Mouse (Mus musculus) right cerebral cortex, postnatal 14 days (tissue): ENCODE data around the gene Cpsf6.

Experiments
- DNase-seq: peaks from one replicate; pipeline ENCODE4 v3.0.0; 2022

Gene Cpsf6

GRCm38 (mm10) chr10:117413562-117414527, 34.0 kb upstream of the Cpsf6 start:
- DNase-seq, result no peak

GRCm38 (mm10) chr10:117412474-117413057, 32.8 kb upstream of the Cpsf6 start:
- DNase-seq, result no peak

- no peak for DNase-seq
These were observed 32.1 kb upstream of the Cpsf6 start for GRCm38 (mm10) chr10:117411716-117412473.

GRCm38 (mm10) chr10:117411131-117411530, 31.3 kb upstream of the Cpsf6 start:
- DNase-seq, result no peak

- DNase-seq, result no peak
These were observed 30.8 kb upstream of the Cpsf6 start for GRCm38 (mm10) chr10:117410481-117411048.

- DNase-seq, result no peak
These were observed 29.8 kb upstream of the Cpsf6 start for GRCm38 (mm10) chr10:117409373-117410354.

GRCm38 (mm10) chr10:117408545-117409372, 28.9 kb upstream of the Cpsf6 start:
- no peak for DNase-seq

GRCm38 (mm10) chr10:117407734-117408288, 28.0 kb upstream of the Cpsf6 start:
- DNase-seq, result no peak

GRCm38 (mm10) chr10:117406843-117407733, 27.3 kb upstream of the Cpsf6 start:
- DNase-seq, result no peak

- DNase-seq, result no peak
These were observed 26.4 kb upstream of the Cpsf6 start for GRCm38 (mm10) chr10:117406283-117406588.

- no peak for DNase-seq
These were observed 25.9 kb upstream of the Cpsf6 start for GRCm38 (mm10) chr10:117405526-117406282.

GRCm38 (mm10) chr10:117404384-117404783, 24.6 kb upstream of the Cpsf6 start:
- DNase-seq, result no peak

GRCm38 (mm10) chr10:117403344-117403953, 23.6 kb upstream of the Cpsf6 start:
- DNase-seq, result no peak

GRCm38 (mm10) chr10:117402403-117403333, 22.9 kb upstream of the Cpsf6 start:
- DNase-seq, result peak; percentile 54

GRCm38 (mm10) chr10:117401364-117401763, 21.5 kb upstream of the Cpsf6 start:
- DNase-seq, result no peak

GRCm38 (mm10) chr10:117400246-117400954, 20.6 kb upstream of the Cpsf6 start:
- DNase-seq, result no peak

- no peak for DNase-seq
These were observed 20.0 kb upstream of the Cpsf6 start for GRCm38 (mm10) chr10:117399839-117400238.
